Mouse (Mus musculus) brain, embryonic 14.5 days (tissue): ENCODE results near the gene Krtap26-1.

Experiments
- CTCF ChIP-seq: fragments of 200-500 bp; IDR thresholded peaks from 2 replicates; pipeline ENCODE4 v1.5.1; 2012; ENCODE audit warnings: inconsistent platforms, mild to moderate bottlenecking, moderate library complexity, borderline replicate concordance; ENCODE audit not compliant: insufficient read depth, insufficient read length; ENCODE audit errors: extremely low read depth
- POLR2A ChIP-seq: fragments of 200-500 bp; IDR thresholded peaks from 2 replicates; pipeline ENCODE4 v1.6.1; 2012; ENCODE audit warnings: mild to moderate bottlenecking, inconsistent platforms, borderline replicate concordance; ENCODE audit not compliant: poor library complexity, insufficient read depth, insufficient read length, severe bottlenecking; ENCODE audit errors: extremely low read depth

- TF ChIP-seq CTCF (no peak), POLR2A (no peak)
Observed at GRCm38 (mm10) chr16:88631474-88631873, 16.1 kb downstream of the Krtap26-1 start.
